Mouse (Mus musculus) stomach, postnatal 0 days (tissue): ENCODE measurements around the gene Cfap52. TPM values are rescaled to one million over a fixed set of nuclear protein-coding genes. Genes with fewer than 3 reads are reported as not detected.
A peak's percentile ranks its signal among the peaks of the same experiment; 100 is the strongest.

Experiments used
- ATAC-seq: fragments of 200-750 bp; cut with Nextera tagmentation; 2 replicates; pipeline ENCODE4 v1.8.0; 2017; ENCODE audit not compliant: low FRiP score, low TSS enrichment
- DNase-seq: peaks from one replicate; pipeline ENCODE4 v3.0.0-alpha.2; 2016; ENCODE audit warnings: low spot score
- H3K27ac ChIP-seq: fragments of 300-500 bp; sonication (generic); replicated peaks from 2 replicates; pipeline ENCODE4 v1.5.1; 2014; ENCODE audit warnings: mild to moderate bottlenecking, control low read depth
- H3K27me3 ChIP-seq: fragments of 300-500 bp; sonication (generic); 2 replicates; pipeline ENCODE4 v1.6.1; 2014; ENCODE audit warnings: low read length; ENCODE audit not compliant: control insufficient read depth, insufficient read depth
- H3K36me3 ChIP-seq: fragments of 300-500 bp; sonication (generic); 2 replicates; pipeline ENCODE4 v1.6.1; 2014; ENCODE audit warnings: low read length, mixed read lengths; ENCODE audit not compliant: control insufficient read depth, insufficient read depth
- H3K4me1 ChIP-seq: fragments of 300-500 bp; sonication (generic); replicated peaks from 2 replicates; pipeline ENCODE4 v1.6.1; 2014; ENCODE audit warnings: antibody characterized with exemption; ENCODE audit not compliant: control insufficient read depth, insufficient read depth
- H3K4me2 ChIP-seq: fragments of 300-500 bp; sonication (generic); replicated peaks from 2 replicates; pipeline ENCODE4 v1.6.1; 2014; ENCODE audit warnings: low read depth, mild to moderate bottlenecking, control low read depth, moderate library complexity
- H3K4me3 ChIP-seq: fragments of 300-500 bp; sonication (generic); 2 replicates; pipeline ENCODE4 v1.5.1; 2014; ENCODE audit warnings: low read depth, low read length, control low read depth
- H3K9ac ChIP-seq: fragments of 300-500 bp; sonication (generic); 2 replicates; pipeline ENCODE4 v1.6.1; 2014; ENCODE audit warnings: mild to moderate bottlenecking, low read length, control low read depth, mixed read lengths
- H3K9me3 ChIP-seq: fragments of 300-500 bp; sonication (generic); 2 replicates; pipeline ENCODE4 v1.6.1; 2016; ENCODE audit warnings: low read length; ENCODE audit not compliant: control insufficient read depth
- CTCF ChIP-seq: IDR thresholded peaks from 2 replicates; pipeline ENCODE4 v1.5.1; 2016; ENCODE audit warnings: antibody characterized with exemption, low read depth, mild to moderate bottlenecking, moderate library complexity
- EP300 ChIP-seq: optimal IDR thresholded peaks from 2 replicates; pipeline ENCODE3; 2016; ENCODE audit warnings: antibody characterized with exemption
- WGBS: fragments of 180-500 bp; shearing (Covaris S2); extraction: QIAGEN DNeasy Blood & Tissue Kit; methylation state at CpG from one replicate; pipeline ENCODE4 v1.1.7; 2014; 5-methylcytosine and 5-hydroxymethylcytosine counted together
- polyA plus RNA-seq: library from polyadenylated mRNA; unstranded; fragments of >200 nt; fragmentation: Nextera tagmentation; extraction: Ambion mirVana; gene quantifications from 2 replicates; pipeline ENCODE4 v1.2.1, GENCODE M21; 2015

Gene Cfap52
- polyA plus RNA-seq, 1 experiment from 2014 or later = 0.35 TPM

DNA sequence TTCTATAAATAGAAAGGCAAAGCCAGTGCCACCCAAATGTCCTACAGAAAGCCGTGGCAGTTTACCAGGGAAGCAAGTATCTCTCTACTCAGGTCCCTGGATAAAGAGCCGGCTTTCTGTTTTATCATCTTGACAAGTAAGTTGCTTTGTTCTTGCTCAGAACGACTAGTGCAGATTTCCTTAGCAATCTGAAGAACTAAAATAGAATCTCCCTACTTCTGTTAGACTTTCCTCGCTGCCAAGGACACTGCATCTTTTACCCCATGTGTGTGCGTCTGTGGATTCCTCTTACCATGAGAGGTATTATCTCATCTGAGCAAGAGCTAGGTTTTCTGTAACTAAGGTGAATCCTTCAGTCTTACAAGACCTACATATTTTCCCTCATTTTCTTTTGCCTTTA lies 76.9 kb downstream of the Cfap52 start:
- H3K4me2 ChIP-seq = no peak overlapping the region
- no peaks in the 10 kb centered on the region for H3K4me1 ChIP-seq
- no peak for DNase-seq
- H3K27ac ChIP-seq = no peak overlapping the region
- H3K27me3 ChIP-seq = no peaks in the 10 kb centered on the region
- TF ChIP-seq CTCF = no peak
- ATAC-seq = no peak
- H3K9ac ChIP-seq = no peak overlapping the region
- no peak overlapping the region for H3K4me3 ChIP-seq
- H3K9me3 ChIP-seq = no peaks in the 10 kb centered on the region
- no peaks in the 10 kb centered on the region for H3K36me3 ChIP-seq
- 72% methylated on average over 5 of the region's 5 CpGs for WGBS

DNA sequence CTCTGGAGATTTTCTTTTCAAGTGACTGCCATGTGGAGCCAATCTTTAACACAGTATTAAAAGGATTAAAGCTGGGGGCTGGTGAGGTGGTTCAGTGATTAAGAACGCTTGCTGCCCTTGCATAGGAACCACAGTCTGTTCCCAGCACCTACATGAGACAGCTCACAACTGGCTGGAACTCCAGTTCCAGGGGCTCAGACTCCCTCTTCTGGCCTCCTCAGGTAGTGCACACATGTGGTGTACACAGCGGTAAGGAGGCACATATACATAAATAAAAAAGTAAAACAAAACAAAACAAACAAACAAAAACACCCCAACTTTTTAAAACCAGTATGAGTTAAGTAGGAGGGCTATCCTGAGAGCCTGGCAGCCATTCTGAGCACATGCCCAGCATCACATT lies 79.5 kb downstream of the Cfap52 start:
- DNase-seq (no peak), ATAC-seq (no peak)
- Histone ChIP-seq H3K9me3 (no peaks in the 10 kb centered on the region), H3K4me1 (no peaks in the 10 kb centered on the region), H3K4me3 (no peak overlapping the region), H3K4me2 (no peak overlapping the region), H3K9ac (no peak overlapping the region), H3K27me3 (no peaks in the 10 kb centered on the region), H3K36me3 (no peaks in the 10 kb centered on the region), H3K27ac (no peak overlapping the region)
- WGBS = 89% methylated on average over 2 of the region's 2 CpGs
- peak; percentile 30 for TF ChIP-seq CTCF
- no peak for TF ChIP-seq EP300

Other genes starting within 250 kb of the Cfap52 start
- 0.50 and 0.56 TPM in 2 replicates for gene Glp2r, start 194.5 kb downstream of the Cfap52 start, polyA plus RNA-seq
- gene Gsg1l2, start 191.0 kb downstream of the Cfap52 start, polyA plus RNA-seq = not detected in 2 replicates
- 0.28 TPM in 1 of 2 replicates, not detected in the other for gene Dhrs7c, start 167.5 kb downstream of the Cfap52 start, polyA plus RNA-seq
- gene Usp43, start 43.5 kb downstream of the Cfap52 start, polyA plus RNA-seq = 2.0 and 2.9 TPM in 2 replicates
- 71.0 and 76.1 TPM in 2 replicates for gene Stx8, start 542 bp upstream of the Cfap52 start, polyA plus RNA-seq